Mouse (Mus musculus): Measurements from ENCODE around the gene S100a10.

DNA sequence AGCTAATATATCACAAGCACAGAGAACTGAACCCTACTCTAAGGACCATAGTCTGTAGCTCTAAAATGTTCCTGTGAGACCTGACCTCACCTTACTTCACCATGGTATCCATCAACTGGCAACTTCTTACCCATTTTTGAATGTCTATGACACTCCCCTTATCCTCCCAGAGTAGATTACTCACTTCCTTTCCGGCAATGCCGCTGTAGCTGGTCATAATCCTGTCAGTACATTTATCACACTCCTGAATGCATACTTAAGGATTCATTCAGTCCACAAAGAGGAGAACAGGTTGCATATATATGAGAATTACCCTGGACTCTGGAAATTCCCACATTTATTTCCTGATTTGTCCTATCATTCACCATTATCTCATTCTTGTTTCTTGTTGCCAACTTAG lies 37.5 kb upstream of the S100a10 start:
- TF ChIP-seq GATA1 (IDR thresholded peaks at IDR 0.05; ENCODE audit: borderline replicate concordance, low read length) (no peak), FLI1 (IDR thresholded peaks at IDR 0.05; ENCODE audit: low read length) (no peak)
